Mouse (Mus musculus) spleen, adult 12 weeks (tissue): Measurements from ENCODE around the gene Mpped1.

Source experiments
- DNase-seq: peaks from one replicate; pipeline ENCODE4 v3.0.0; 2022; ENCODE audit warnings: low spot score

Mpped1 gene

DNA sequence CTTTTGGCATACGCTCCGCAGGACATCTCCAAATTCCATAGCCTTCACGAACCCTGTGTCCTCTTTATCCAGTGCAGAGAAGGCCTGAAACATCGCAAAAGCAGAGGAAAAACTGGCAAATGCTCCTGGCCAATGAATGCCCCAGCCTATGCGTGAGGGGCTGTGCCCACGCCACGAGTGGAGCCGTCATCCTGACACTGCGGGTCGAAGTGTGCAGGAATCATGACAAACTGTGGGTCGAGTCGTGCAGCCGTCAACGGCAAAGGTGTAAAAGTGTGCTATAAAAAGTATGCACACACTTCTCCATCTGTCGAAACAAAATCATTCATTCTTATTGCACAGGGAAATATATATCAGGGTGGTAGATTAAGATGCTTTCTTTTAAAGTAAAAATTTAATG is 113.6 kb downstream of the Mpped1 start:
- no peak for DNase-seq

DNA sequence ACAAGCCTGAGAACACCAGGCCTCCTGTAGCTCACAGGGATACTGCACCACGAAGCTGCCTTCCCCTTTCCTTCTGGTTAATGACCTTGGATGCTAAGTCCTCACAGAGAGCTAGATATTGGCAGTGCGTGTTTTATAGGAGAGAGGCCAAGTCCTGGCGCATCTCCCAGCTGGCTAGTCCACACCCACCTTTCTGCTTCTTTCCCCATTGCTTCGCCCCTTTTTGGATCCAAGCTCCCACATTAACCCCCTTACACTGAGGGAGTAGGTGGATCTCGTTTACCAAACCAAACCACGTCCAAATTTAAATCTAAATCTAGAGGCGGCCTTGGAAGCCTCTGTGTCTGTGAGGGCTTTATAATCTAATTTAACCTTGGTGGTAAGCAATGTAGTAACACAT is 115.0 kb downstream of the Mpped1 start:
- DNase-seq: no peak

DNA sequence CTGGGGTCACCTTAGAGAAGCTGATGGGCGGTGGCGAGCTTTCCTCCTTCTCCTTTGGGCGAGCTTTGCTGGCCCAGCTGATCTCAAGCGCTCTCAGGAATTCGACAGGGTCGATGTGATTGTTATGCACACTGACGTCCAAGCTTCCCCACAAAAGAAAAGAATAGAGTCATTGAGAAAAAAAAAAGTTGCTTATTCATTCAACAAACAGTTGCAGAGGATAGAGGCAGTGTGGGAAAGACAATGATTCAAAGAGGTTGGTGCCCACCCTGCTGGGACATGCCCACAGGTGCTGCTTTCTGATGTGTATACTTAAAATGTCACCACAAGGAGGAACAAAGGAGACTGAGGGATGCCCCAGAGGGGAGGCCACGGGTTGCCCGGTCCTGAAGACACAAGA is 116.7 kb downstream of the Mpped1 start:
- DNase-seq: no peak

DNA sequence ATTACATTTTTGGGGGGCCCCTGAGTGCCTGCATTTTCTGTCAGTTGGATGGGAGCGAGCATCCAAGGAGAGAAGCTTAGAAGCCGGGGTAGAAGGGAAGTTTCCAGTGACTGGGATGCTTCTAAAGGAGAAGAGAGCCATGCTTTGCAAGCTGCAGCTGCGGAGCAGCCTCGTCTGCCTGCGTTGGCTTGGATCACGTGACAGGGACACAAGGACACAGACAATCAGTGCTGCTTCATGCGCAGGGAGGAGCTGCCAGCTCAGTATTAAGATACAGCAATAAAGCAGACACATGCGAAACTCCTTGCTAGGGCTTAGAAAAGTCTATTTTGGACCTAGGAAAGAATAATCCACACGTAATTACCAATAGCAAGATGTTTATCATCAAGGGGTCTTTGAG is 118.0 kb downstream of the Mpped1 start:
- no peak for DNase-seq

DNA sequence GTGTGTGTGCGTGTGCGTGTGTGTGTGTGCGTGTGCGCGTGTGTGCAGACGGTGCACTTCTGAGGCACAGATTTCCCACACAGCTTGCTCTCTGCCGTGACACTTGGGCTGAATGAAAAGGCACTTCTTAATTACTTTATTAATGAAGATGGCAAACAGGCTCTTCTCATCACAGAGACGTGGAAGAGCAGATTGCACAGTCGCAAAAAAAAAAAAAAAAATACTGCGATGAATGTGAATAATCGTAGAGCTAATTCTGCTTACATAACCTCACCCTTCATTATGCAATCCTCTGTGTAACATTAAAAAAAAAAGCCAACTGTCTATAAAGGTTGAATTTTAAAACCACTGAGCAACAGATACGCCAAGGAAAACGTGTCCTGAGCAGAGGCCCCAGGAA is 127.2 kb downstream of the Mpped1 start:
- no peak for DNase-seq
